Mouse (Mus musculus) heart, postnatal 14 days (tissue): ENCODE measurements around the gene Hist1h2ag. TPM values are rescaled to one million over a fixed set of nuclear protein-coding genes. Genes with fewer than 3 reads are reported as not detected.
A peak's percentile ranks its signal among the peaks of the same experiment; 100 is the strongest.

ENCODE experiments used
- DNase-seq, 2 experiments: peaks; one replicate each; pipeline ENCODE4 v3.0.0; 2021 to 2022
- intact Hi-C: fragments of 180-260 bp; cut with DNase I; formaldehyde crosslinking; loops from one replicate; pipeline ENCODE4 v1.15.1; 2025
- total RNA-seq, 2 experiments: library from RNA; stranded (reverse); gene quantifications; 2 replicates each; pipeline ENCODE4 v1.2.3; 2021

The Hist1h2ag gene
- total RNA-seq, 2 experiments from 2014 or later = 44.4 to 112 TPM

DNA sequence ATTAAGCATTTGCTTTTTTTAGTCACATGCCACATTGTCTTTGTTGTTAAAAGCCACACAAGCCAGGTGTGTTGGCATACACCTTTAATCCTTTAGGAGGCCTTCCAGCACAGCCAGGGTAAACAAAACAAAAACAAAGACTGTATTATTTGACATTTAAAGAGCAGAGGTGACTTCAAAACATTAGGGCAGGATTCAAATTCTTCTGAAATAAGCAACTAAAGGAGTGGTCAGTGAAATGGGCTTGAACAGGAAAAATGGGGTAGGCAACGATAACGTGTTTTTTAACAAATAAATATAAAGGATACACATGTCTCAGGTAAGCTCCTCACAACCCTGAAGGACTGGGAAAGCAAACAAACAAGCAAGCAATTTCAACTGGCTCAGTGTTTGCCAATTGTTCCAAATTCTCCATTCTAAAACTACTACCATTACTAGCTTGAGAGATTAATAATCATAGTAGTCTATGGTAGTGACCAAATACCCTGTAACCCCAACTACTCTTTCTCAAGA, 2.7 kb downstream of the Hist1h2ag start:
- intact Hi-C loops = loop anchor here (5.0 to 10.0 kb wide), 5 partner anchors 1532 to 1722 kb away; partner anchors contain the start of genes Hist1h1a, Hist1h2ac, Hist1h2ad and Hist1h2ae
- DNase-seq = no peak

DNA sequence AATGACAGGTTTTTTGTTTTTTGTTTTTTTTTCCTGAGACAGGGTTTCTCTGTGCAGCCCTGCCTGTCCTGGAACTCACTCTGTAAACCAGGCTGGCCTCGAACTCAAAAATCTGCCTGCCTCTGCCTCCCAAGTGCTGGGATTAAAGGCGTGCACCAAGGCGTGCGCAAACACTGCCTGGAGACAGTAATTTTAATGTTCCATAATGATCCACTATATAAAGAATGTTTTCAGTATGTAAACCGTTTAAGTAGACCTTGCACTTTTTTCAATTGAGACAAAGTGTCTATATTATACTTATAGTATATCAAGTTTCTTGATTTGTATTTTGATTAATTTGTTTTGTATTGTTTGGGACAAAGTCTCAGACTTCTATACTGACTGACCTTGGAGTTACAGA, 3.4 kb downstream of the Hist1h2ag start:
- no peak for DNase-seq
- intact Hi-C loops = loop anchor here (5.0 kb wide), 1 partner anchor 1533 kb away; the partner anchor contains the start of genes Hist1h2ad, Hist1h2ae, Hist1h2bf and Hist1h2bg

DNA sequence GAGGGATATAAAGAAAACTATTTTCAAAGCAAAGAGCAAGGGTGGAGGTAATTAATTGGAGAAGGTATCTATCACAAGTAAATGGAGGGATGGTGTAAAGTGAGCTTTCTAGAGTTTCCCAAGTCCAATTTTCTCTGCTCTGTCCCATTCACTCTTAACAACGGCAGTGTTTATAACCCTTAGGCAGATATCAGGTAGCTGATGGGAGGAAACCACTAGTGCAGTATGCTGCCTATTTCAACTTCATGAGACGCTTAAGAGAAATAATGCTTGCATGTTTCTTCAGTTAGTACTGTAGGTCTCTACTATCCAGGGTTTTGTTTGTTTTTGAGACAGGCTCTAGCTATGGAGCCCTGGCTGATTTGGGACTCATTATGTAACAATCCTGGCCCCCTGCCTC, 5.3 kb downstream of the Hist1h2ag start:
- intact Hi-C loops = loop anchor here (5.0 kb wide), 1 partner anchor 1535 kb away; the partner anchor contains the start of genes Hist1h2ad, Hist1h2ae, Hist1h2bf and Hist1h2bg
- no peak for DNase-seq

DNA sequence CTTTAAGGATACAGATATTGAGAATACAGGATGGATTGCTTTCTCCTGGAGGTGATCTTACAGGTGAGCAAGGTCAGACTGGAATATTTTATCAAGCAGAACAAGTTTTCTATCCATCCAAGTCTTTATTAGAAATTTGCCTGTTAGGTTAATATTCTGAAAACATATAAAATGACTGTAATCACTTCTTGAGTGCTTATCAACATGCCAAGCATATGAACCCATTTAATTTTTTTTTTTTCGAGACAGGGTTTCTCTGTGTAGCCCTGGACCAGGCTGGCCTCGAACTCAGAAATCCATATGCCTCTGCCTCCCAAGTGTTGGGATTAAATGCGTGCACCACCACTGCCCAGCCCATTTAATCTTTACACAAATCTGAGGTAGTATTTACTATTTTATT, 5.8 kb downstream of the Hist1h2ag start:
- intact Hi-C loops = loop anchor here (5.0 kb wide), 1 partner anchor 1535 kb away; the partner anchor contains the start of genes Hist1h2ad, Hist1h2ae, Hist1h2bf and Hist1h2bg
- no peak for DNase-seq

DNA sequence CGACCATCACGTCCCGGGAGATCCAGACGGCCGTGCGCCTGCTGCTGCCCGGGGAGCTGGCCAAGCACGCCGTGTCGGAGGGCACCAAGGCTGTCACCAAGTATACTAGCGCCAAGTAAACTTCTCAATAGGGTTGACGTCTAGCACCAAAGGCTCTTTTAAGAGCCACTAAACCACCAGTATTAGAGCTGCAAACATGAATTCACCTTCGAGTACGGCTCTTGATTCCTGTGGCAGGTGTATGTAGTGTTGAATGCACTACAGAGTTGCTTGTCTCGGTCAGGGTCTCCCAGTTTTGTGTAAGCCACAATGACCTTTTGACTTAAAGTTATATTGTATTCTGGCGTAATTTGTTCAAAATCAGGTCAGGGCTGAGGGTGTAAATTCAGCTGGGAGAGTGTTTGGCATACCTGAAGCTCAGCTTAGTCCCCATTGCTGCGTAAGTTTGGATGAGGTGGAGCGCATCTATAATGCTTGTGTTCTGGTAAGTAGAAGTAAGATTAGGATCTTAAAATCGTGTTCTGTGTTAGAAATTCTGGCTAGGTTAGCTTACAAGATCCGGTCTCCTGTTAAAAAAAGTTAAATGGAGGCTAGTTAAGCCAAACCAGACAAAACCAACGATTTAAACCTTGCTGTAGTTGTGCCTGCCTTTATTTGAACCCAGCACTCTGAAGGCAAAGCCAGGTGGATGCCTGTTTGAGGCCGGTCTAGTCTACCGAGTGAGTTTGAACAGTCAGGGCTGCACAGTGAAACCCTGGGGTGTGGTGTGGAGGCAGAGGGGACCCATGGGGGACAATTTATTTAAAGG, 6.4 kb downstream of the Hist1h2ag start:
- intact Hi-C loops = loop anchor here (5.0 kb wide), 1 partner anchor 1536 kb away; the partner anchor contains the start of genes Hist1h2ad, Hist1h2ae, Hist1h2bf and Hist1h2bg
- DNase-seq = no peak

DNA sequence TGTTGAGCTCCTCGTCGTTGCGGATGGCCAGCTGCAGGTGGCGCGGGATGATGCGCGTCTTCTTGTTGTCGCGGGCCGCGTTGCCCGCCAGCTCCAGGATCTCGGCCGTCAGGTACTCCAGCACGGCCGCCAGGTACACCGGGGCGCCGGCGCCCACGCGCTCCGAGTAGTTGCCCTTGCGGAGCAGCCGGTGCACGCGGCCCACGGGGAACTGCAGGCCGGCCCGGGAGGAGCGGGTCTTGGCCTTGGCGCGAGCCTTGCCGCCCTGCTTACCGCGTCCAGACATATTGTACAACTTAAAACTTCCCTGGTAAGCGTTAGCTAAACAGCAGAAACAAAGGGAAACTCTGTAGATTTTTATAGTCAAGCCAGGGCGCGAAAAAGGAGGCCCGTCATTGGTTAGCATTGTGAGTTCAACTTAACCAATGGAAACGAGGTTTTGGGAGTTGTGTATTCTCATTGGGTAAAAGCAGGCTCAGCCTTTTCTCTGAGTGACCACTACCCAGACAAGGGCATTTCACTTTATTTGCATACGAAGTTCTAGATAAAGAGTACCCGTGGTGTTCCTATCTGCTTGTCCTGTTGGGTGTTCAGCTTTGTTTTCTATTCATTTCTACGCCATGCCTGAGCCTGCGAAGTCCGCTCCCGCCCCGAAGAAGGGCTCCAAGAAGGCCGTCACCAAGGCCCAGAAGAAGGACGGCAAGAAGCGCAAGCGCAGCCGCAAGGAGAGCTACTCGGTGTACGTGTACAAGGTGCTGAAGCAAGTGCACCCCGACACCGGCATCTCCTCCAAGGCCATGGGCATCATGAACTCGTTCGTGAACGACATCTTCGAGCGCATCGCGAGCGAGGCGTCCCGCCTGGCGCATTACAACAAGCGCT, 7.2 kb downstream of the Hist1h2ag start, which contains the start of the genes Hist1h2ah and Hist1h2bk:
Hist1h2ah (minus strand) TSS at position 302 of the 882 bp plus-strand sequence.
Hist1h2bk (plus strand) TSS at position 604 of the 882 bp plus-strand sequence.
- peak; percentile 67 to 81 for DNase-seq
- intact Hi-C loops = loop anchor here (5.0 kb wide), 1 partner anchor 1537 kb away; the partner anchor contains the start of genes Hist1h2ad, Hist1h2ae, Hist1h2bf and Hist1h2bg

DNA sequence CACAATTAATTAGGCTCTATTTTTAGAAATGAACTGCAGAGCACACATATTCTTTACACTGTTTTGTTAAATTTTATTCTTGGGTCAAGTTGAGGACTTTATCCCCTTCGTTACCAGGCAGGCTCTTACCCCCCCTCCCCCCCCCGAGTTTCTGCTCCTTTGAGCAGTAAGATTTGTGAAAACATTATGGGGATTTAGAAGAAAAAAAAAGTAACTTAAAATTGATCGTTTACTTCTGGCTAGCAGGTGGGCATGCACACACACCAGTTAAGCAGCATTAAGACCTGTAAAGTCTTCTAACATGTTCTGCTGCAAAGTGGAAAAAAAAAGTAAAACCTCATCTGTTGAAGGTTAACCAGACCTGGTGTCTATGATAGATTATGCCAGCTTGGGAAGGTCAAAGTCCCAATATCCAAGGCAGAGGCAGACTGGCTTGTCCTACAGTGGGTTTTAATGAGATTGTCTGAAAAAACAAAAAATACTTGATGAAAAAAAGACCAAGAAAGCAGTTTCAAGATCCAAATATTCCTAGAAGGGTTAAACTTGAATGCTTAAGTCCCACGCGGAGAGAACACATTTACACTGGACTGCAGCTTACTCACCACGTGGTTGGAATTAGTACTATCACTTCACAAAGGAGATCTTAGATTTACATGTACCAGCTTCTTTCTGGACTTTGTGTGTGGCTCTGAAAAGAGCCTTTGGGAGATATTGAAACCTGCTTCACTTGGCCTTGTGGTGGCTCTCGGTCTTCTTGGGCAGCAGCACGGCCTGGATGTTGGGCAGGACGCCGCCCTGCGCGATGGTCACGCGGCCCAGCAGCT, 8.1 kb downstream of the Hist1h2ag start:
- intact Hi-C loops = loop anchor here (5.0 kb wide), 1 partner anchor 1538 kb away; the partner anchor contains the start of genes Hist1h2ad, Hist1h2ae, Hist1h2bf and Hist1h2bg
- no peak for DNase-seq

DNA sequence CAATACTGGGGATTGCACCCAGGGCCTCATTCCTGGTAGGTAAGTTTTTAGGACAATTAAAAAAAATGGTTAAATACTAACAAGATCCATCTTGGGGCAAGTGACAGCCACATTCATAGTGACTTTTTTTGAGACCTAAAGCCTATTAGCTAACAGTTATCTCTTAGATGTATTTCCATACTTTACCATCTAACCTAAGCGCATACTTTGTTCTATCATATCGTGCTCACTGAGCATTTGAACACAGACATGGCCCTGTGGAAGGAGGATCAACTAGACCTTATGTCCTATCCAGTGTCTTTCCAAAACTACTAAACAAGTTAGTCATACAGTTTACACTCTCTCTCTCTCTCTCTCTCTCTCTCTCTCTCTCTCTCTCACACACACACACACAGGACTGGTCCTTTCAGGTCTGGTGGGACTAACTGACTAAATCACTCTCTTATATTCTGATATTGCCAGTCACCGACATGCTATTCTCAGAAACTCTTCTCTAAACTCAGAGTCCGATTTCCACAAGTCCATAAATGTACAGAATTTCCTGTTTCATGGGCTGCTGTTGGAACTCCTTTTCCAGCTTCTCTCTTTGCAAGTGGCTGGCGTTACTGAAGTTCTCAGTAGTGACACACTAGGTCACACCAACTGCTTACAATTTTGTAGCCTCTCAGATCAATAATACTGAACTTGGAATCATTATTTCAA, 8.9 kb downstream of the Hist1h2ag start:
- DNase-seq = no peak
- intact Hi-C loops = no loop called here

DNA sequence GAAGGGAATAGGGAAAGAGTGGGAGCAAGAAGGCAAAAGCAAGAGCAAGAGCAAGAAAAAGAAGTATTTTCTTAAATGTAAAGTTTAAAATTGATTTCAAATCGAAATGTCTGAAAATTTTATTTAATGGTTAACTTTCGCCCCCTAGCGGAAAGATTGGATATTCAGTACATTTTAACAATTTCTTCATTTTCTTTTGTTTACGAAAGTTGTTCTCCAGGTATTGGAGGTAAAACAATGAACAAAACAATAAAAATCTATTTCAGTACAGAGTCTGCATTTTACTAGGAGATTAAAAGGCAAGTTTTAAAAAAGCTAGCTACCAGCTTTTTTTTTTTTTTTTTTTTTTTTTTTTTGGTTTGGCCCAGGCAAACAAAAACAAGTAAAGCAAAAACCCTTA, 12.3 kb downstream of the Hist1h2ag start:
- no peak for DNase-seq
- intact Hi-C loops = no loop called here

DNA sequence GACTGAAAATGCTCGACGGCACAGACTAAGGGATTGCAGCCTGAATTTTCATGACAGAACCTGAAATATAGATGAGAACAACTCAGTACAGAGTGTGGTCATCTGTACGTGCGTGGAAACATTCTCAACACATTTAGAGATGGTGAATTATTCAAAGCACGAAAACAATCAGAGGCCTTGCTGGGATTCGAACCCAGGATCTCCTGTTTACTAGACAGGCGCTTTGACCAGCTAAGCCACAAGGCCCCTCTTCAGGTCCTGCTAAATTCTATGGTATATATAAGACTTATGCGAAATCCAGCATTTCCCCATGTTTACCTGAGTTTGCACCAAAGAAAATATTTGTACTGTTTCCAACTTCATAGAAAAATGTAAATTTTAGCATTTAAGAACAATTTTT, 12.8 kb downstream of the Hist1h2ag start:
- intact Hi-C loops = loop anchor here (1.0 to 10.0 kb wide), 4 partner anchors 56 to 1487 kb away; partner anchors contain the start of gene Zkscan3
- DNase-seq = no peak

DNA sequence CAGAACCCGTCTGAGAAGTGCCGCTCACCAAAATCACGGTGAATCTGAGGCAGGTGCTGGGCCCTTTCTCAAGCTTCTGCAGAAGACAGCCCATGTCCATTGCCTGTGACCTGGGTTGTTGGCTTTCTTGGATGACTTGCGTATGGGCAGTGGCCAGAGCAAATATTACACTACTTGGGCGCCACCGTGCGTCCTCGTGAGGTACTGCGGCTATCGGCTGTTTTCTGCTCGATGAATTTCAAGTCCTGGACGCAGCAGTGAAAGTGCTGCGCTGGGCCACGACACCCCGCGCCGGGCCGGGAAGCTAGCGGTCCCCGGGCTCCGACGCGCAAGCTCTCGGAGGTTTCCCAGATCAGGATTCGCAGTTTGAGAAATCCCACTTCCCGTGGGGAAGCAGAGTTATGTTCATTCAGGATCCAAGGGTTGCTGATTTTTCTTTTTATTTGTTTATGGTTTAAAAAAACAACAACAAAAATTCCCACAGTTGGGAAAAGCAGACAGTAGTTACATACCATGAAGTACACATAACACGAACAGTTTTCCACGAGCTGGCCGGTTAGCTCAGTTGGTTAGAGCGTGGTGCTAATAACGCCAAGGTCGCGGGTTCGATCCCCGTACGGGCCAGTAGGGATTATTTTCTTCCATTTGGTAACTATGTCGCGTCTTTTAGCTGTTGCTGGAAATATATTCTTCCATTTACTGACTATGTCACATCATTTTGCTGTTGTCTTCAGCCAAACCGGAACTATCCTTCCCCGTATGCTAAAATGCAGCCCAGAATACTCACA, 13.9 kb downstream of the Hist1h2ag start:
- DNase-seq = peak; percentile 94 to 96
- intact Hi-C loops = loop anchor here (1.0 to 10.0 kb wide), 4 partner anchors 55 to 1488 kb away; partner anchors contain the start of gene Zkscan3

DNA sequence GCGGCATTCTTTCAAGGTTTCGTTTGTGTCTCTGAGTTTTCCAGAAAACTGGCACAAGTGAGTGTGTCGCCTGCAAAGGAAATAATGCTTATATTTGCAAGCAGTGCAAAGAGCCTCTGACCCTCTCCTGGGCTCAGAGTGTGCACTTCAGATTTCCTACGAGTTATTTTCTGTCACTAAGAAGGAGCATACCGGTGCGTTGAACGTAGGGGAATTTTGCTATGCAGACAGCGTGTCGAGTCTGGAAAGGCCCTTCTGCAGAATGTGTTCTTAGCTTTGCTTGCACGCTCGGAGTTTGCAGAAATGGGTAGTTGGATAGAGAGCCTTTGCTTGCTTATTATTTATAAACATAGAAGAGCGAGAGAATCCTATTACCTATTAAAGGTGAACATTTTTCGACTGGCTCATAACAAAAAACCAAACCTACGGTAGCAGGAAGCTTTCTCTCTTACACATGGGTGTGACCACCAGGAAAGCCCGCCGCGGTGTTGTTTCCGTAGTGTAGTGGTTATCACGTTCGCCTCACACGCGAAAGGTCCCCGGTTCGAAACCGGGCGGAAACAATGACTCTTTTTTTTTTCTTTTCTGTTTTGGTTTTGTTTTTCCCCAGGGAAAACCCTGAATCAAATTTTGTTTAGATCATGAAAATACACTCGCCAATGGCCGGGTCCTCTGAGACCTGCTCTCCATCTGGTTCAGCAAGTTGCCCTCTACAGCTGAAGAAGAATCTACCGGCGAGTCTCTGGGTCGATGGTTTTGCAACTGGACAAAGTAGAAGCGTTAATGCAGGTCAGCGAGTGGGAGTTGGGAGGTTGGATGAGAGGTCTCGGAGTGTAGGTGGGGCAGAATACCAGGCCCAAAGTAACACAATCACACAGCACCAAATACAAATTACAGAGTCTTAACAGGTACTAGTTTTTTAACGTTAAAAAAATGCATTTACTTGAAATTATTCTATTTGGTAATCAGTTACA, 16.4 kb downstream of the Hist1h2ag start:
- DNase-seq = peak; percentile 85 to 91
- intact Hi-C loops = loop anchor here (5.0 to 10.0 kb wide), 3 partner anchors 314 to 1491 kb away; partner anchors contain the start of gene Zkscan3

DNA sequence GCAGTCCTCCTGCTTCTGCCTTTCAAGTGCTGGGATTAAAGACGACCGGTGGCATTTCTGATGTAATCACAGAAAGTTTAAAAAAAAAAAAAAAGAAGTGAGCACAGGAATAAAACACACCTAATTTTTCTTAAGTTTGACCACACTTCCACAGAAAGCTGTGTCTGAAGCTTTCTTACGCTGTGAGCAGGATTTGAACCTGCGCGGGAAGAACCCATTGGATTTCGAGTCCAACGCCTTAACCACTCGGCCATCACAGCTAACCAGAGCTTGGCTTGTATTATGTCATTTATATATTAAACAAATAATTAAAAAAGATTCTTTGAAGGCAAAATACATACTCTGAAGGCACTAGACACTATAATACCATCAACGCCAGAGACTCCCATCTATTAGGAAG, 20.5 kb downstream of the Hist1h2ag start:
- intact Hi-C loops = loop anchor here (5.0 to 10.0 kb wide), 2 partner anchors 617 to 1430 kb away; partner anchors contain the start of gene Zkscan3
- peak; percentile 78 to 87 for DNase-seq

DNA sequence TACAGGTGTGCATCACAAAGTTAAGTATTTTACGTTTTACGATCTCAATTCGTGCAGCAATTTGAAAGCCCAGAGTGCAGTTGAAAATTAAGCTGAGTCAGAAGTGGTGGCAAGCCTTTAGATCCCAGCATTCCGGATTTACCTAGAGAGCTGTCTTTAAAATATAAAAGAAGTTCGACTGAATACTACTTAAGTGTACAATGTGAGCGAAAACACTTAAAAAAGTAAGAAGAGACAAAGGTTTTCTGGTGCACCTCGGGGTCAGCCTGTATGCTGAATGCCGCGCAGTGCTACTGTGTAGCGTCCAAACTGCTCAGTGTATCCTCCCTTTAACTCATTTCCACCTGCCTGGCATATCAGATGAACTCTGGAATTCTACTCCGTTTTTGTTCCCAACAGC, 21.2 kb downstream of the Hist1h2ag start:
- intact Hi-C loops = loop anchor here (5.0 to 10.0 kb wide), 2 partner anchors 617 to 1431 kb away; partner anchors contain the start of gene Zkscan3
- no peak for DNase-seq

DNA sequence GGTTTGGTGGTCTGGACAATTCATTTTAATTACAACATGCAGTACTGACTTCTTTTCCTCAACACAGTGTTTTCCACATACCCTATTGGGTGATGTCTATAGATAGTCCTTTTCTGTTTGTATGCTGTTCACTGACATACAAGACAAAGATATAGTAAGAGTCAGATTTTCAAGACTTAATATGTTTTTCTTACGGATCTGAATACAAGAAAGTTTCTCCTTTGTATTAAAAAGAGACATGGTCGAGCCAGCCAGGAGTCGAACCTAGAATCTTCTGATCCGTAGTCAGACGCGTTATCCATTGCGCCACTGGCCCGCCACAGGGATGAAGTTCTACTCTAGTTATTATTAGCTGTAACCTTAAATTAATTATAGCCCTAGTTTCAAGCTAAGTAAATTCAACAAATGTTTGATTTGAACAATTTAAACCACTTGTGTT, 21.8 kb downstream of the Hist1h2ag start:
- DNase-seq = peak; percentile 66 to 78

More for the DNA sequence above, 21.8 kb downstream of the Hist1h2ag start:
- intact Hi-C loops = loop anchor here (5.0 to 10.0 kb wide), 2 partner anchors 616 to 1431 kb away; partner anchors contain the start of gene Zkscan3
